Mouse (Mus musculus) neural tube, embryonic 15.5 days (tissue): Measurements from ENCODE around the gene Zfyve27. TPM values are rescaled to one million over a fixed set of nuclear protein-coding genes. Genes with fewer than 3 reads are reported as not detected.
A peak's percentile ranks its signal among the peaks of the same experiment; 100 is the strongest.

Experiments used
- ATAC-seq: fragments of 200-750 bp; cut with Nextera tagmentation; 2 replicates; pipeline ENCODE4 v1.8.0; 2017; ENCODE audit warnings: mild to moderate bottlenecking, moderate TSS enrichment, moderate library complexity; ENCODE audit not compliant: low FRiP score
- H3K27ac ChIP-seq: fragments of 300-500 bp; sonication (generic); replicated peaks from 2 replicates; pipeline ENCODE4 v1.5.1; 2015; ENCODE audit warnings: mild to moderate bottlenecking, inconsistent platforms
- H3K27me3 ChIP-seq: fragments of 300-500 bp; sonication (generic); replicated peaks from 2 replicates; pipeline ENCODE4 v1.6.1; 2015; ENCODE audit warnings: inconsistent platforms
- H3K36me3 ChIP-seq: fragments of 300-500 bp; sonication (generic); 2 replicates; pipeline ENCODE4 v1.6.1; 2015; ENCODE audit warnings: inconsistent platforms
- H3K4me1 ChIP-seq: fragments of 300-500 bp; sonication (generic); 2 replicates; pipeline ENCODE4 v1.6.1; 2015; ENCODE audit warnings: inconsistent platforms
- H3K4me2 ChIP-seq: fragments of 300-500 bp; sonication (generic); 2 replicates; pipeline ENCODE4 v1.6.1; 2015; ENCODE audit warnings: inconsistent platforms, mild to moderate bottlenecking, moderate library complexity
- H3K4me3 ChIP-seq: fragments of 300-500 bp; sonication (generic); replicated peaks from 2 replicates; pipeline ENCODE4 v1.5.1; 2015; ENCODE audit warnings: mild to moderate bottlenecking, inconsistent platforms
- H3K9ac ChIP-seq: fragments of 300-500 bp; sonication (generic); replicated peaks from 2 replicates; pipeline ENCODE4 v1.6.1; 2015; ENCODE audit warnings: mild to moderate bottlenecking, inconsistent platforms
- H3K9me3 ChIP-seq: fragments of 300-500 bp; sonication (generic); replicated peaks from 2 replicates; pipeline ENCODE4 v1.6.1; 2016; ENCODE audit warnings: inconsistent platforms
- WGBS: fragments of 180-500 bp; shearing (Covaris S2); methylation state at CpG from one replicate; pipeline ENCODE4 v1.1.7; 2015; ENCODE audit warnings: mixed read lengths; 5-methylcytosine and 5-hydroxymethylcytosine counted together
- polyA plus RNA-seq: library from polyadenylated mRNA; unstranded; fragments of >200 nt; fragmentation: Nextera tagmentation; extraction: Ambion mirVana; gene quantifications from 2 replicates; pipeline ENCODE4 v1.2.1, GENCODE M21; 2015

Gene Zfyve27
- polyA plus RNA-seq, 1 experiment from 2014 or later, result 62.6 TPM

DNA sequence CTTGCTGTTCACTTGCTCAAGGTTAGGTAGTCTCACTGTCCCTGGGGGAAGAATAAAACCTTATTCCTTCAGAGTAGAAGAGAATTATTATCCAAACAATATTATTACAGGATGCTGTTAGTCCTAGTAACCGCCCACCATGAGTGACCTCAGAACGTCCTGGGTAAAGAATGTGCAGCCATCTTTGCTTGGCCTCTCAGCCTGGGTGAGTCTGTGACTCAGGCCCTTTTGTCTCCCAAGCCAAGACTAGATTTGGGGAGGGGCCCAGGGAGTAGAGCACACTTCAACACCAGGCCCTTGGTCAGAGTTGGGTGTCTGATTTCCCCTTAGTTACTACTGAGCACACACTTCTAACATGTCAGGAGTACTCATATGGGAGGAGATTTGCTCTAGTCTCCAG is 50.9 kb downstream of the Zfyve27 start:
- Histone ChIP-seq H3K27me3 (no peaks in the 10 kb centered on the region), H3K4me1 (no peaks in the 10 kb centered on the region), H3K36me3 (no peaks in the 10 kb centered on the region), H3K4me3 (no peak overlapping the region), H3K9ac (no peak overlapping the region), H3K27ac (no peak overlapping the region), H3K4me2 (no peak overlapping the region), H3K9me3 (no peaks in the 10 kb centered on the region)
- 83% methylated on average over 2 of the region's 2 CpGs for WGBS
- ATAC-seq, result no peak

DNA sequence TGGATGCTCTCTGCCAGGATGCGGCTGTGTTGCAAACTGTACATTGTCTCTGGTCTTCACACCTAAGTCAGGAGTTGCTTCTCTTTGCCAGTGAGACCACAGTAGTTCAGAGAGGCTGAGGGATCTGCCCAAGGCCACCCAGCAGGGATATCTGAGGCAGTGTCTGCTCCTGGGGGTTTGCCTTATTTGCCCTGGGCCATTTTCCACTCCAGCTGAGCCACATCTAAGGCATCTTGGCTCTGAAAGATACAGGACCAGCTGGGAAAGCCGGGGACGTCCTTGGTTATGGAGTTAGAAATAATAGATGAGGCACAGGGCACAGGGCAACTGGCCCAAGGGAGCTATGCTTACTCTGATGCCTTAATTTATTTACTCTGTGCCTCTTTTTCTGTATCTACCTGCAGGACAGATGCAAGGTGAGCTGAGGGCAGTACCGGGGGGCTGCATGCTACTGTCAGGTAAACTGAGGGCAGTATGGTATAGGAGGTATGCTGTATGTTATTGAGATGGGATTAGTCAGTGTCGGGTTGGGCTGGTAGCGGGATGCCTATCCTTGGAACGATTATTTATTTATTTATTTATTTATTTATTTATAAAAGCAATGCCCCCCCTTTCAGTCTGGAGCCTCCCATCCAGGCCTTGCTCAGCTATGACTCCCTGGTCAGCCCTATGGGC is 53.1 kb downstream of the Zfyve27 start:
- H3K4me3 ChIP-seq, result no peak overlapping the region
- H3K27me3 ChIP-seq, result no peaks in the 10 kb centered on the region
- no peaks in the 10 kb centered on the region for H3K4me1 ChIP-seq
- no peaks in the 10 kb centered on the region for H3K9me3 ChIP-seq
- no peak overlapping the region for H3K9ac ChIP-seq
- peak; percentile 11; the same call in 1 of the 2 replicates for ATAC-seq
- H3K4me2 ChIP-seq, result no peak overlapping the region
- H3K27ac ChIP-seq, result no peak overlapping the region
- H3K36me3 ChIP-seq, result no peaks in the 10 kb centered on the region
- WGBS, result 65% methylated on average over 7 of the region's 7 CpGs

DNA sequence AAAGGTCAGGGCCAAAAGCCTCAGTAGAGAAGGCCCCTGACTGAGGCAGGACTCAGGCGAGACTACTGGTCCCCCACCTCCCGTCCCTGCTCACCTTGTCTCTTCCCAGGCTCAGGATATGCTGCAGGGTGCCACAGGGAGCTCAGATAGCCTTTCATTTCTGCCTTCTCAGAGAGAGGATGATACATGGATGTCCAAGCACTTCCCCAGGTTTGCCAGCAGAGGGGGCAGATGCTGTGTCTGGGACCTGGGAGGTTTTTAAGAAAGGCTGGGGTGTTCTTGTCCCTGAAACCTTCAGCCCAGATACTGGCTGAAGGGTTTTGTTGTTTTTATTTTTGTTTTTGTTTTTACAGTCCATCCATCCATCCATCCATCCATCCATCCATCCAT is 53.6 kb downstream of the Zfyve27 start:
- Histone ChIP-seq H3K27ac (no peak overlapping the region), H3K4me3 (no peak overlapping the region), H3K4me1 (no peaks in the 10 kb centered on the region), H3K9ac (no peak overlapping the region), H3K4me2 (no peak overlapping the region), H3K36me3 (no peaks in the 10 kb centered on the region), H3K27me3 (no peaks in the 10 kb centered on the region), H3K9me3 (no peaks in the 10 kb centered on the region)
- 17% methylated on average over 2 of the region's 2 CpGs for WGBS
- ATAC-seq, result peak; percentile 63; the same call in 1 of the 2 replicates

DNA sequence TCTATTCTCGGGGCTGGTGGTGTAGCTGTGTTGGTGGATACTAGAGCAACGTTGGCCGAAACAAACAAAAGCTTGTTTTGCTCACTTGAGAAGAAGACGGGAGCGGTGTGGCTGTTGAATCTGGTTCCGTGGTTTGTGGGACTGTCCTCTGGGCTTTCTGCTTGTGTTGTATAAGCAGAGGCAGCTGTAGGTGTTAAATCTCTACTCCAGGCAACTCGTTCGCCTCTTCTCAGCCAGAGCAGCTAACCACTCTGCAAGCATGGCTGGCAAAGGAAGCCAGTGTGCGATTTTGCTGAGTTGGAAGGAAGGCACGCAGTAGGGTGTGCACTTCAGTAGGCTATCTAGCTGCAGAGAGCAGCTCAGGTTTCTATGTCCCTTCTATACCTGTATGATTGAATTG is 62.7 kb downstream of the Zfyve27 start:
- no peak for ATAC-seq
- 79% methylated on average over 10 of the region's 10 CpGs for WGBS
- H3K27ac ChIP-seq, result no peak overlapping the region
- no peaks in the 10 kb centered on the region for H3K27me3 ChIP-seq
- no peaks in the 10 kb centered on the region for H3K9me3 ChIP-seq
- H3K4me3 ChIP-seq, result no peak overlapping the region
- no peak overlapping the region for H3K9ac ChIP-seq
- H3K36me3 ChIP-seq, result no peaks in the 10 kb centered on the region
- H3K4me2 ChIP-seq, result no peak overlapping the region
- peaks cover 11% of the 10 kb centered on the region for H3K4me1 ChIP-seq

DNA sequence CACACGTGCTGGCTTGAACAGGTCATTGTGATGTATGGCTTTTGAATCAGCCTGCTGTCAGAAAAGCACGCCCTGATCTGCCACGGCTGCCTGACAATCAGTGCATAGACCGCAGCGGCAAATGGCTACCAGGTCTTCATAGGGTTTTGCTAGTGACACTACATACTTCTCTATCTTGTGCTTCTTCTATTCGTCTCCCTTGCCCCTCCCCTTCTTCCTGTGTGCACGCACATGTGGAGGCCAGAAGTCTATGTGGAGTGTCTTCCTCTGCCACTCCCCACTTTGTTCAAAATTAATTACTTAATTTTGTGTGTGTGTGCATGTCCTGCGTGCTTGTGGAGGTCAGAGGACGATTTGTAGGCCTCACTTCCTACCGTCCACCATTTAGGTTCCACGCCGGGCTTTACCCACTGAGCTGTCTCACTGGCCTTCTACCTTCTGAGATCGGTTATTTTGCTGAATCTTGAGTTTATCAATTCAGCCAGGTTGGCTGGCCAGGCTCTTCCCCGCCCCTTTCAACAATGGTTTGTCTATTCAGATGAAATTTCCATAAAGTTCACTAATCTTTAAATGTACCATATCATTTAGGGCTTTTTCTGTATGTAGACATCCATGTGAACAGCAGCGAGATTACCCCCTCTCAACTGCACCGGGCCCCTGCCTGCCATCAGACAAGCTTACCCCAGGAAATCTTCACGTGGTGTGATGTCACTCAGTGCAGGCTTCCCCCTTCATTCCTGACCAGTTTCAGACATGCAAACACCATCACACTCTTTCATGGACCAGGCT is 65.9 kb downstream of the Zfyve27 start:
- no peak overlapping the region for H3K4me2 ChIP-seq
- no peak for ATAC-seq
- no peaks in the 10 kb centered on the region for H3K27me3 ChIP-seq
- no peak overlapping the region for H3K27ac ChIP-seq
- no peaks in the 10 kb centered on the region for H3K9me3 ChIP-seq
- H3K36me3 ChIP-seq, result no peaks in the 10 kb centered on the region
- 66% methylated on average over 17 of the region's 17 CpGs for WGBS
- no peak overlapping the region for H3K9ac ChIP-seq
- peaks cover 11% of the 10 kb centered on the region for H3K4me1 ChIP-seq
- no peak overlapping the region for H3K4me3 ChIP-seq

DNA sequence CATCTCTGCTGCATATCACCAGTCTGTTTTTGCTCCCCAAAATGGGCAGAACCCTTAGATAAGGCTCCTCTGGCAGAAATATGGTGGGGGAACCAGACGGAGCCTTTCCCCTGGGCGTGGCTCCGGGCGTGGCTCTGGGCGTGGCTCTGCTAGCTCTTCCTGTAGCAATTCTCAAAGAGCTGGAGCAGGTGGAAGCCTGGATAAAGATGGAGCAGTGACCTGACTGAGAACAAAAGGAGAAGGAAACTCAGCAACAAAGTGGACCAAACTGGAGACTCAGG is 66.5 kb downstream of the Zfyve27 start:
- no peak for ATAC-seq
- Histone ChIP-seq H3K9ac (no peak overlapping the region), H3K4me1 (peaks cover 11% of the 10 kb centered on the region), H3K27me3 (no peaks in the 10 kb centered on the region), H3K4me3 (no peak overlapping the region), H3K27ac (no peak overlapping the region), H3K9me3 (no peaks in the 10 kb centered on the region), H3K36me3 (no peaks in the 10 kb centered on the region), H3K4me2 (no peak overlapping the region)
- 85% methylated on average over 5 of the region's 5 CpGs for WGBS

DNA sequence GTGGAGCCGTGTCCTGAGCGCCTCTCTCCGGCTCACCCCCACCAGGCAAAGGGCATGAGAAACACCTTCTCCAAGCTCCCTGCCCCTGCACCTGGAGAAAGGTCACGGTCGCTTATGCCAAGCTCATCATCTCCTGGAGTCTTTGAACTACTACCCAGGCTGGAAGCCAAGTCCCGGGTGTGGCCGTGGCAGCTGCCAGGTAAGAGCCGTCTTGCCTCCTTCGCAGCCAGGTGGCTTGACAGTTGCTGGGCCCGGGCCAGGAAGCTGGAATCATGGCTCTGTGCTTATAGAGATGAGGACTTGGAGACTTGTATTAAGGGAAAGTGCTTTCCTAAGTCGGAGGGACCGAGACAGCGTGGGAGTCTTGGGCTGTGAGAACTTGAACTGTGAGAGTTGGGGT is 67.2 kb downstream of the Zfyve27 start:
- Histone ChIP-seq H3K27ac (no peak overlapping the region), H3K4me3 (no peak overlapping the region), H3K36me3 (no peaks in the 10 kb centered on the region), H3K4me2 (no peak overlapping the region), H3K27me3 (no peaks in the 10 kb centered on the region), H3K9ac (no peak overlapping the region), H3K4me1 (peaks cover 11% of the 10 kb centered on the region), H3K9me3 (no peaks in the 10 kb centered on the region)
- no peak for ATAC-seq
- 87% methylated on average over 13 of the region's 13 CpGs for whole genome bisulfite sequencing

DNA sequence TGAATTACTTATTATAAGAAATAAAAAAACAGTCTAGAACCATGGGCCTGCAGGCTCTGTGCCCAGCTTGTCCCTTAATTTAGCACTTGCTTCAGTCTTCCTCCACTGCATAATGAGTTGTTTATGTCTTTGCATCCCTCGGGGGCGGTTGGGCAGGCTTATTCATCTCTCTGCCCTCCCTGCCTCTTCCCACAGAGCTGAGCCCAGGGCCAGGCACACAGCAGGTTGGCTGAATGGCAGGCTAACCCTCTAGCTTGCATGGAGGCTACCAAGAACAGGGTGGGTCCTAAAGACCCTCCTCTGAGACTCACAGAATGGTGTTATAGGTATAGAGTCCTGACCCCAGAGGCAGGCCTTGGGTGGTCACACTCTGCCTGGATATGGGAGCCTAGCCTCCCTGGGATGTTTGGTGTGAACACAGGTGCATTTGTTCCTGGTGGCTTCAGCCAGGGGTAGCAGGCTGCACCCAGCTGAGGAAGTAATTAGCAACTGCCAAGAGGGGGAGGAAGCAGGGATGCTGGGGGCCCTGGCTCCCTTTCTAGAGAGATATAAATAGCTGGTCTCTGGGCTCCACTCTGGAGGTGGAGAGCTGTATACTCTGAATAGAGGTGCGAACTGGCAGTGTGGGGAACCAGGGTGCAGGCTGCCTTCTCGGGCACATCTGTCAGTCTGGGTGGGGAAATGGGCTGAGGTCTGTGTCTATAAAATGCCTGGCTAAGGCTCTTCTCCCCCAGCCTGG is 74.0 kb downstream of the Zfyve27 start:
- Histone ChIP-seq H3K9me3 (no peaks in the 10 kb centered on the region), H3K27me3 (no peaks in the 10 kb centered on the region), H3K4me1 (peaks cover 7% of the 10 kb centered on the region), H3K36me3 (no peaks in the 10 kb centered on the region), H3K4me3 (no peak overlapping the region), H3K27ac (peak overlapping the region; percentile 54), H3K9ac (no peak overlapping the region), H3K4me2 (no peak overlapping the region)
- ATAC-seq, result peak; percentile 47; the same call in 1 of the 2 replicates
- WGBS, result under 1% methylated on average over 4 of the region's 4 CpGs

DNA sequence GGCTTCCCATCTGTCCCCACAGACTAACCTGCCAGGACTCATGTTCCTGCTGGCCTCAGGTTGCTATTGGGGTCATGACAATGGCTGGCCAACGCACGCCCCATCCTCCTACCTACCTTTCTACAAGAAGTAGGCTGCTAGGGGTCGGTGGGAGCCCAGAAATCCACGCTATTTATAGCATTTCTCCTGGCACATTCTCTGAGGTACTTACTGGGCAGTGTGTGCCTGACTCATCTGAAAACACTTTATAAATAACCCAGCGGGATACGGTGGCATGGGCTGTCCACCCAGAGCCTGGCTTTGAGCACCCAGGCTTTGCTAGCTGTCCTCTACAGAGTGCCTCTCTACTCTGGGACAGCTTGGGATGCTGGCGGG is 74.6 kb downstream of the Zfyve27 start:
- no peaks in the 10 kb centered on the region for H3K27me3 ChIP-seq
- no peaks in the 10 kb centered on the region for H3K9me3 ChIP-seq
- no peak overlapping the region for H3K9ac ChIP-seq
- no peak for ATAC-seq
- no peak overlapping the region for H3K4me3 ChIP-seq
- no peaks in the 10 kb centered on the region for H3K36me3 ChIP-seq
- peaks cover 7% of the 10 kb centered on the region for H3K4me1 ChIP-seq
- 68% methylated on average over 7 of the region's 7 CpGs for WGBS
- no peak overlapping the region for H3K4me2 ChIP-seq
- H3K27ac ChIP-seq, result no peak overlapping the region

DNA sequence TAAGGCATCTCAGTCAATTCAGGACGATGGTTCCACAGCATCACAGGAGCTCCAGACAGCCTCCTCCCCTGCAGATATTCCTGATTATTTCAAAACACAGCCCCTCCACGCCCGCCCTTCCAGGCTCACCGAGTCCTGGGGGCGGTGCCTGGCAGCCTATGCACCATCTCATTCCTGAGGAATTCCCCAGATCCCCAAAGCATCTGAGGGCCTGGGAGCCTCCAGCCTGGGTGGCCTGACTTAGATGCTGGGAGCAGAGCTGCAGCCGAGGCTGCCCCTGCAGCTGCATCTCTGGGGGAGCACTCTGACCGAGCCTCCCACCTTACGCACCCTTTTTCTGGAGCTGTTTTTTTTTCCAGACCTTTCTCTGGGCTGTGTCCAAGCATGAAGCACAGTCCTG is 77.1 kb downstream of the Zfyve27 start:
- no peak for ATAC-seq

DNA sequence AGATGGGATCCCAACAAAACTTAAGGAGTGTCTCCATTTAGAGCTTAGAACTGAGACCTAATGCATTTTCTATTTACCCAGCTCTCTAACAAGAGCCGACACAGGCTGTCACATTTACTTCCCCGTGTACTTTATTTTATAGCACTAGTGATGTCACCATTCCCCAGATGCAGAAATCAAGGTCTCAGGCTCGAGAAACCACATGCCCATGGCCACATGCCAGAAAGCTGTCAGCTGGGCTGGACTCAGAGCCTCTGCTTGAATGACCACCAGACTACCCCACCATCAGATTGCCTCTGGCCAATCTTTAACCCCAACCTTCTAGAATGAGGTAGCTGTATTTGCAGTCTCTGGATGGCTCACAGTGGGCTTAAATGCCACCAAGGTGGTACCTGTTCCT is 79.7 kb downstream of the Zfyve27 start:
- no peak overlapping the region for H3K4me2 ChIP-seq
- no peak for ATAC-seq
- H3K9me3 ChIP-seq, result no peaks in the 10 kb centered on the region
- H3K27me3 ChIP-seq, result 0 out of 2 replicates have a peak, but pooled peaks cover 2% of the 10 kb centered on the region
- H3K36me3 ChIP-seq, result no peaks in the 10 kb centered on the region
- no peak overlapping the region for H3K27ac ChIP-seq
- no peak overlapping the region for H3K4me3 ChIP-seq
- no peak overlapping the region for H3K9ac ChIP-seq
- H3K4me1 ChIP-seq, result no peaks in the 10 kb centered on the region
- WGBS, result 42% methylated on average over 3 of the region's 3 CpGs

More for the DNA sequence above, 77.1 kb downstream of the Zfyve27 start:
- Histone ChIP-seq H3K4me3 (no peak overlapping the region), H3K36me3 (no peaks in the 10 kb centered on the region), H3K27me3 (no peaks in the 10 kb centered on the region), H3K9ac (no peak overlapping the region), H3K4me1 (peaks cover 7% of the 10 kb centered on the region), H3K27ac (no peak overlapping the region), H3K4me2 (no peak overlapping the region), H3K9me3 (no peaks in the 10 kb centered on the region)
- 58% methylated on average over 8 of the region's 8 CpGs for WGBS
